Mouse (Mus musculus) Patski (cell line): Measurements from ENCODE around the gene Tspan2. TPM values are rescaled to one million over a fixed set of nuclear protein-coding genes. Genes with fewer than 3 reads are reported as not detected.
A peak's percentile ranks its signal among the peaks of the same experiment; 100 is the strongest.

Source experiments
- ATAC-seq: fragments of 100-300 bp; one replicate; pipeline ENCODE4 v1.8.0; 2021
- CTCF ChIA-PET: fragments of 350-600 bp; sonication (Branson Sonifier 250); formaldehyde crosslinking; loops from one replicate; lab custom pipeline; 2022; ENCODE audit warnings: inconsistent platforms; lab: Charles Lee
- POLR2A ChIA-PET: fragments of 350-600 bp; sonication (Branson Sonifier 250); formaldehyde crosslinking; loops from one replicate; lab custom pipeline; 2022; ENCODE audit warnings: antibody characterized with exemption, inconsistent platforms; lab: Charles Lee
- DNase-seq: peaks from one replicate; pipeline ENCODE4 v3.0.0-alpha.2; 2011; ENCODE audit warnings: low read depth, low spot score
- H3K27me3 ChIP-seq: fragments of 371-371 bp; one replicate; pipeline ENCODE4 v1.5.1; 2021
- CTCF ChIP-seq: fragments of 100-300 bp; IDR thresholded peaks from one replicate; pipeline ENCODE4 v1.5.1; 2021
- in situ Hi-C: fragments of 300-500 bp; cut with MboI; formaldehyde crosslinking; loops from 3 replicates; pipeline ENCODE4 v1.11.1; 2018; ENCODE audit warnings: low pct_unique_long_range_greater_than_20kb, mixed read lengths
- polyA plus RNA-seq: library from polyadenylated mRNA; unstranded; gene quantifications from one replicate; pipeline ENCODE4 v1.2.3, GENCODE M21; 2021

Tspan2 gene
- polyA plus RNA-seq: 0.54 TPM

GRCm38 (mm10) chr3:102734313-102735030 is at the start of gene Tspan2:
Gene Tspan2 (plus strand): TSS chr3:102734529.
- in situ Hi-C loops: loop anchor here (25.0 kb wide), 1 partner anchor 628 kb away; no protein-coding TSS in a partner anchor
- peaks cover 20% of the 10 kb centered on the region for H3K27me3 ChIP-seq
- no peak for DNase-seq
- ATAC-seq: peak; percentile 38
- no peak for TF ChIP-seq CTCF
- ChIA-PET POLR2A (no interaction called here), CTCF (interaction anchor here (0.9 to 2.0 kb wide), 4 partner anchors 10 to 485 kb away, joined by 3 to 6 read pairs (median 3); no protein-coding TSS in a partner anchor)

- TF ChIP-seq CTCF: no peak
- ChIA-PET CTCF (interaction anchor here (1.0 kb wide), 1 partner anchor 433 kb away, joined by 3 read pairs; no protein-coding TSS in a partner anchor), POLR2A (interaction anchor here (0.6 kb wide), 1 partner anchor 93 kb away, joined by 3 read pairs; no protein-coding TSS in a partner anchor)
- in situ Hi-C loops: no loop called here
- H3K27me3 ChIP-seq: no peaks in the 10 kb centered on the region
- DNase-seq: no peak
- ATAC-seq: no peak
Observed at GRCm38 (mm10) chr3:102686861-102687260, 47.5 kb upstream of the Tspan2 start.

DNA sequence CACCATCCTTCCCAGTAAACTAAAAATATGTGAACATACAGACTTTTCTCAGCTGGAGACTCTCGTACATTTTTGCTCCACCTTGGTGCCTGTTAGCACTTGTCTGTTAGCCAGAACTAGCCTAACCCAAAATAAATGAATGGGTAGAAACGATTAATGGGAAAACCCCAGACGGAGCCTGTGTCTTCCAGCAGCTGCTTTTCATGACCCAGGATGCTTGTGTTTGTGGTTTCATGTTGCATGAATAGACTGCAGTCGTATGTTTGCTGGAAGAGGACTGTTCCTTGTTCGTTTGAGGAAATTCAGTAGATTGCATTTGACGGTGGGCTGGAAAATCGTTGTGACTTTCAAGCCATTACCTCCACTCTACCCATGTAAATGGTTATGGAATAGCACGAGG is 46.5 kb upstream of the Tspan2 start:
- DNase-seq: no peak
- H3K27me3 ChIP-seq: no peaks in the 10 kb centered on the region
- no peak for ATAC-seq
- in situ Hi-C loops: no loop called here
- POLR2A ChIA-PET: interaction anchor here (0.7 kb wide), 2 partner anchors 11 to 279 kb away, joined by 3 read pairs; no protein-coding TSS in a partner anchor
- TF ChIP-seq CTCF: no peak
- CTCF ChIA-PET: interaction anchor here (1.0 kb wide), 1 partner anchor 434 kb away, joined by 3 read pairs; no protein-coding TSS in a partner anchor

- peak; percentile 99 for TF ChIP-seq CTCF
- CTCF ChIA-PET: interaction anchor here (0.7 to 2.2 kb wide), 9 partner anchors 10 to 443 kb away, joined by 3 to 21 read pairs (median 3); no protein-coding TSS in a partner anchor
- no peaks in the 10 kb centered on the region for H3K27me3 ChIP-seq
- ATAC-seq (peak; percentile 84), DNase-seq (no peak)
- POLR2A ChIA-PET: no interaction called here
- in situ Hi-C loops: loop anchor here (5.0 kb wide), 4 partner anchors 215 to 620 kb away; no protein-coding TSS in a partner anchor
Observed at GRCm38 (mm10) chr3:102691802-102692484, 42.4 kb upstream of the Tspan2 start.

- in situ Hi-C loops: loop anchor here (5.0 kb wide), 4 partner anchors 216 to 621 kb away; no protein-coding TSS in a partner anchor
Observed at GRCm38 (mm10) chr3:102692758-102693325, 41.5 kb upstream of the Tspan2 start.

DNA sequence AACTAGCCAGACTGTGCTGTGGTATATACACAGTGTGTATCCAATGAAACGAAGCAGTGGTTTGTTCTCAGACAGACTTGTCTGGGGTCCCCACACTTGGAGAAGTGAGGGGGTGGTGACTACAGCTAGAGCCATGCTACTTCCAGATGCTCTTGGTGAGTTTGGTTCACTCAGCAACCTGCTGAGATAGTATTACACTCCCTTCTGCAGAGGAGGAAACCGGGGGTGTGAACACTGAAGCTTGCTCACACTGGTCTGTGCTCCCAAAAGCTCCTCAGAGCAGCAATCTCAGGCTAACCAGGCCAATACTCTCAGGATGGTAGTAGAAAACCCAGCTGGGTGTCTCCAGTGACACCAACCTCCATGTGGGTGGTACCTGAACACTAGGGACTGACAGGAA is 36.2 kb upstream of the Tspan2 start:
- H3K27me3 ChIP-seq: no peaks in the 10 kb centered on the region
- ChIA-PET POLR2A (no interaction called here), CTCF (interaction anchor here (1.0 to 1.5 kb wide), 4 partner anchors 9 to 455 kb away, joined by 3 to 4 read pairs (median 3); no protein-coding TSS in a partner anchor)
- TF ChIP-seq CTCF: no peak
- ATAC-seq: no peak
- no peak for DNase-seq
- in situ Hi-C loops: no loop called here

More at GRCm38 (mm10) chr3:102692758-102693325, 41.5 kb upstream of the Tspan2 start:
- ChIA-PET POLR2A (no interaction called here), CTCF (interaction anchor here (0.7 to 2.2 kb wide), 9 partner anchors 9 to 444 kb away, joined by 3 to 21 read pairs (median 3); no protein-coding TSS in a partner anchor)
- no peak for TF ChIP-seq CTCF
- ATAC-seq (no peak), DNase-seq (no peak)
- no peaks in the 10 kb centered on the region for H3K27me3 ChIP-seq

DNA sequence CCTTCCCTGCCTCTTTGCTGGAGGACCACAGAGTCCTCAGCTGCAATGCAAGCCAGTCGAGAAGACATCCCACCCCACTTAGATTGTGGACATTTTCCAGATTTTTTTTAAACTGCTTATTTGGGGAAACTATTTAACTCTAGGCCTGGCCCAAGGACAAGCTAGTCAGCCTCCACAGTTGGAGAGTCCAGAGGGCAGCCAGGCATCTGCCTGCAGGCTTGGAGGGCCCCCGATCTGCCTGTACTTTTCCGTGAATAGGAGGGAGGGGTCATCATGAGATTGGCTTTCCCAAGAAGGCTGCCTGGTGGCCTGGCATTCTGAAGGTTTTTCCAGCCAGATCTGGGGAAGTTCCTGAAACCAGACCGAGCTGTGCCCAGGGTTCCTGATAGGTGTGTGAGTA is 33.0 kb upstream of the Tspan2 start:
- TF ChIP-seq CTCF: no peak
- no peaks in the 10 kb centered on the region for H3K27me3 ChIP-seq
- in situ Hi-C loops: no loop called here
- no peak for ATAC-seq
- ChIA-PET CTCF (interaction anchor here (0.8 to 5.5 kb wide), 6 partner anchors 8 to 451 kb away, joined by 3 to 31 read pairs (median 5); no protein-coding TSS in a partner anchor), POLR2A (no interaction called here)
- no peak for DNase-seq

- ChIA-PET POLR2A (no interaction called here), CTCF (interaction anchor here (0.8 to 5.5 kb wide), 6 partner anchors 8 to 452 kb away, joined by 3 to 31 read pairs (median 5); no protein-coding TSS in a partner anchor)
- ATAC-seq (no peak), DNase-seq (no peak)
- in situ Hi-C loops: no loop called here
- peak; percentile 73 for TF ChIP-seq CTCF
- H3K27me3 ChIP-seq: no peaks in the 10 kb centered on the region
Observed at GRCm38 (mm10) chr3:102701902-102702544, 32.3 kb upstream of the Tspan2 start.

DNA sequence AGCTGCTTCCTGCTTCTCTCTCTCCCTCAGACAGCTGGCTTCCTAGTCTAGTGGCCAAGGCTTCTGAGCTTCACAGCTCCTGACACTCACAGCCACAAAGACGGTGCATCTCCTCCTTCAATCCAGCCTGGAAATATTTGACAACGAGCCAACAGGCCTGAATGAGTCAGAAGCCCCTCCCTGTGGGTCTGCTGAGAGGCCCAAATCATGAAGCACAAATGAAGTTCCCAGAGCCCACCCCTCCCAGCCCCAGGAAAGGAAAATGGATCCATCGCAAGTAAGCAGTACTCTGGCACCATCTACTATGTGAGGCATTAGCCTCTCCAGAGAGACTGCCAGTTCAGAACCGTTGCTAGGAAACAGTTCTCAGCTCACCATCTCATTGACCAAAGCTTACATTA is 30.3 kb upstream of the Tspan2 start:
- H3K27me3 ChIP-seq: no peaks in the 10 kb centered on the region
- ATAC-seq (no peak), DNase-seq (no peak)
- in situ Hi-C loops: no loop called here
- POLR2A ChIA-PET: no interaction called here
- CTCF ChIA-PET: interaction anchor here (1.4 to 5.5 kb wide), 5 partner anchors 9 to 454 kb away, joined by 3 to 31 read pairs (median 4); no protein-coding TSS in a partner anchor
- no peak for TF ChIP-seq CTCF
